Mouse (Mus musculus): ENCODE results near the gene Il19. TPM values are rescaled to one million over a fixed set of nuclear protein-coding genes. Genes with fewer than 3 reads are reported as not detected.

The Il19 gene
- polyA plus RNA-seq, 1 experiment from 2014 or later, result not detected

DNA sequence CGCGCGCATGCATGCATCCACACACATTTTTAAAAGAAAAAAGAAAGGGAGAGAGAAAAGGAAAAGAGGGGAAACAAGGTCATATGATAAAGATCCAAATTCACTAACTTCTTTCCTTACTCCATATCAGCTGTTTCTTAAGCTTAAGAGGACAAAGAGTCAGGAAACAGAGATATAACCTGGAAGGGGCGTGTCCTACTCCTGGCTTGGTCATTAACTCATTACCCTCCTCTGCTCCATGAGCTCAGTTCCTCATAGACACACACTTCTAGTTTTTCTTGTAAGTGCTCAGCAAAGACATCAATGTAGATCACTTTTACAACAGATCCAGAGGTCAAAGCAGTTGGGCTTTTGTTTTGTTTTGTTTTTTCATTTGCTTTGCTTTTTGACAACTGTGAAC, 2.7 kb downstream of the Il19 start:
- Histone ChIP-seq H3K27me3 (replicated peaks; ENCODE audit: control insufficient read depth, insufficient read depth, low read length) (no peaks in the 10 kb centered on the region), H3K4me2 (ENCODE audit: low read length) (no peak overlapping the region), H3K9ac (replicated peaks; ENCODE audit: low read depth, low read length) (no peak overlapping the region), H3K9me3 (ENCODE audit: control insufficient read depth, low read length) (no peaks in the 10 kb centered on the region), H3K4me1 (replicated peaks; ENCODE audit: control insufficient read depth, insufficient read depth, low read length) (peaks cover 4% of the 10 kb centered on the region; the same call in 1 of the 2 replicates), H3K4me3 (replicated peaks; ENCODE audit: low read length) (no peak overlapping the region), H3K36me3 (ENCODE audit: control insufficient read depth, insufficient read depth) (no peaks in the 10 kb centered on the region), H3K27ac (ENCODE audit: low read length) (no peak overlapping the region)
- ATAC-seq, result no peak
- WGBS, result 91% methylated on average over 4 of the region's 4 CpGs

DNA sequence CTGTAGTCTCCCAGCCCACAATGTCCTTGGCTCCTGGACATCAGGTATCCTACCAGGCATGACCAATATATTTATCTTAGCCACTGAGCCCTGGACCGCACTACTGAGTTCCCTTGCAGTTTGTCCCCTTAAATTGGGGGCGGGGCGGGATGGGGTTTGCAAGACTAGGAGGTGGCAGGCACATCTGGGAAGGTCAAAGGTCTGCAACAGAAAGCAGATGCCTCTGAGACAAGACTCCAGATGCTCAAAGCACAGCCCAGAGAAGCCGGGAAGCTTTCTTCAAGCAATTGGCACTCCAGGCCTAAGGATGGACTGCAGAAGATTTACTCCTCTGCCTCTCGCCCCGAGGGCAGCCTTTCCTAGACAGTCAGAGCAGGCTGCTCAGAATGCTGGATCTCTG, 3.6 kb downstream of the Il19 start:
- Histone ChIP-seq H3K27me3 (replicated peaks; ENCODE audit: control insufficient read depth, insufficient read depth, low read length) (no peaks in the 10 kb centered on the region), H3K36me3 (ENCODE audit: control insufficient read depth, insufficient read depth) (no peaks in the 10 kb centered on the region), H3K9ac (replicated peaks; ENCODE audit: low read depth, low read length) (no peak overlapping the region), H3K9me3 (ENCODE audit: control insufficient read depth, low read length) (no peaks in the 10 kb centered on the region), H3K27ac (ENCODE audit: low read length) (no peak overlapping the region), H3K4me3 (replicated peaks; ENCODE audit: low read length) (no peak overlapping the region), H3K4me2 (ENCODE audit: low read length) (no peak overlapping the region), H3K4me1 (replicated peaks; ENCODE audit: control insufficient read depth, insufficient read depth, low read length) (0 out of 2 replicates have a peak, but pooled peaks cover 4% of the 10 kb centered on the region)
- no peak for ATAC-seq
- 68% methylated on average over 6 of the region's 6 CpGs for WGBS

DNA sequence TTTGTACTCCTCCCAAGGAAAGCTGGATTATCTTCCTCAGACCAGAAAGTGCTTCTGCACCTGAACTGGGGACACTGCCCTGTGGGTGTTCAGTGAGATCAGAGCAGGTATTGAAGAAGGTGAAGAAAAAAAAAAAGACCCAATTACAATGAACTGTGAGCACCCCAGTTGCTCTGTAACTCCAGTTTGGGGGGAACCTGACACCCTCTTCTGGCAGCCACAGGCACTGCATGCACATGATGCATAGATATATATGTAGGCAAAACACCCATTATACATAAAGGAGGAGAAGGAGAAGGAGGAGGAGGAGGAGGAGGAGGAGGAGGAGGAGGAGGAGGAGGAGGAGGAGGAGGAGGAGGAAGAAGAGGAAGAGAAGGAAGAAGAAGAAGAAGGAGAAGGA, 13.4 kb downstream of the Il19 start:
- no peak for ATAC-seq
- no peaks in the 10 kb centered on the region for H3K9me3 ChIP-seq (ENCODE audit: control insufficient read depth, low read length)

DNA sequence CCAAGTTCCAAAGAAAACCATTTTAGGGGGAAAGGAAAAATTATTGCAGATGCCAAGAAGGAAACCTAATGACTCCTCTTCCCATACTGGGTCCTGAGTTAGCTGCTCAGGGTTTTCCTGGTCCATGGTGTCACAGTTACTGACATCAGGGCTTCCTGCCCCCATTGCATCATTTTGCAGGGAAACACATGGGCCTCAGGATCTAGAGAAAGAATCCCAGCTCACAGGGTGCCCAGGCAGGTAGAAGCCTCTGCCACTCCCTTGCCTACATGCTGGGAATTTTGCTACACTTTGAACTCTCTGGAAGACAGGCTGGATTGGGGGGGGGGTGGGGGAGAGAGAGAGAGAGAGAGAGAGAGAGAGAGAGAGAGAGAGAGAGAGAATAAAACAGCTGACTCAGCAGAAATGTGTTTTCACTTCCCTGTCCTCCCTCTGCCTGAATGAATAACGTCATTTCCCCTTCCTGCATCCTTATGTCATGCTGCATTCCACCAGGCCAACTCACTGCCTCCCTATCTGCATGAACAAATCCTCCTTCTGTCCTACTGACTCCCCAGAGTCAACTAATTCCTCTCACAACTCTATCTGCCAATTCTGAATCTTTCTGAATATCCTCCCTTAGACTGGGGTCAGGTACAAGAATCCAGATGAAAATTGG, 21.5 kb downstream of the Il19 start:
- WGBS, result 54% methylated on average over 1 of the region's 1 CpGs
- no peak overlapping the region for H3K4me2 ChIP-seq (ENCODE audit: low read length)
- H3K4me3 ChIP-seq (replicated peaks; ENCODE audit: low read length), result no peak overlapping the region

More for the DNA sequence above, 13.4 kb downstream of the Il19 start:
- Histone ChIP-seq H3K27ac (ENCODE audit: low read length) (no peak overlapping the region), H3K9ac (replicated peaks; ENCODE audit: low read depth, low read length) (no peak overlapping the region), H3K27me3 (replicated peaks; ENCODE audit: control insufficient read depth, insufficient read depth, low read length) (no peaks in the 10 kb centered on the region), H3K4me3 (replicated peaks; ENCODE audit: low read length) (no peak overlapping the region), H3K4me1 (replicated peaks; ENCODE audit: control insufficient read depth, insufficient read depth, low read length) (no peaks in the 10 kb centered on the region), H3K36me3 (ENCODE audit: control insufficient read depth, insufficient read depth) (no peaks in the 10 kb centered on the region), H3K4me2 (ENCODE audit: low read length) (no peak overlapping the region)

DNA sequence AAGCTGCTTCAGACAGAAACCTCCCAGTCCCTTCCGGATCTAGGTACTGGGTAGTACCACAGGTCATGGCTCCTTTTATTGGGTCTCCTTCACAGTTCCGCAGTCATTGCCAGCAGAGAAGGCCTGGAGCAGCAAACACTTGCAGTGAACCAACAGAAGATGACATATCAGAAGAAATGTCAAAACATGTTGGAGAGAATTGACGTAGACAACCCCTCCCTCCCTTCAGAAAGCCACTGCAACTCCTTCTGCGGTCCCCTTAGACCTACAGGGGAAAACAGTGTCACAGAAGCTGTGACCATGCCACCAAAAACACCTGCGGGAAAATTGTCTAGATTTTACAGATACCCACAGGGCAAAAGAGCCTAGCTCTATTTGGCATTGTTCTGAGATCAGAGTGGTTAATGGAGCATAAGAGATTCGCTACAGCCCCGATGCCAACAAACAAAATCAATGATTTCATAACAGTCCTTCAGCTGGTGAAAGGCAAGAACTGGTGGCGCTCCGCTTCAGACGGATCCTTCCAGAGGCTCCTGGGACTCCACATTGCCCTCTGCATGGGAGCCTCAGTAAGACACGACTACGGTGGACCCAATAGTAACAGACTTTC, 28.4 kb downstream of the Il19 start, which contains the start of gene Il20:
TSS of gene Il20 (minus strand) at position 51 of the 610 bp plus-strand sequence.
- WGBS, result 61% methylated on average over 12 of the region's 12 CpGs
- no peaks in the 10 kb centered on the region for H3K27me3 ChIP-seq (replicated peaks; ENCODE audit: control insufficient read depth, insufficient read depth, low read length)
- H3K4me2 ChIP-seq (ENCODE audit: low read length), result no peak within 1 kb of the TSS
- no peaks in the 10 kb centered on the region for H3K9me3 ChIP-seq (ENCODE audit: control insufficient read depth, low read length)
- H3K27ac ChIP-seq (ENCODE audit: low read length), result no peak within 1 kb of the TSS
- H3K36me3 ChIP-seq (ENCODE audit: control insufficient read depth, insufficient read depth), result no peaks in the 10 kb centered on the region
- no peak within 1 kb of the TSS for H3K9ac ChIP-seq (replicated peaks; ENCODE audit: low read depth, low read length)
- no peaks in the 10 kb centered on the region for H3K4me1 ChIP-seq (replicated peaks; ENCODE audit: control insufficient read depth, insufficient read depth, low read length)
- no peak within 1 kb of the TSS for H3K4me3 ChIP-seq (replicated peaks; ENCODE audit: low read length)
- no peak for ATAC-seq

More for the DNA sequence above, 21.5 kb downstream of the Il19 start:
- H3K9ac ChIP-seq (replicated peaks; ENCODE audit: low read depth, low read length), result no peak overlapping the region
- no peak for ATAC-seq
- no peak overlapping the region for H3K27ac ChIP-seq (ENCODE audit: low read length)
- H3K36me3 ChIP-seq (ENCODE audit: control insufficient read depth, insufficient read depth), result no peaks in the 10 kb centered on the region
- H3K27me3 ChIP-seq (replicated peaks; ENCODE audit: control insufficient read depth, insufficient read depth, low read length), result no peaks in the 10 kb centered on the region
- no peaks in the 10 kb centered on the region for H3K9me3 ChIP-seq (ENCODE audit: control insufficient read depth, low read length)
- H3K4me1 ChIP-seq (replicated peaks; ENCODE audit: control insufficient read depth, insufficient read depth, low read length), result no peaks in the 10 kb centered on the region

DNA sequence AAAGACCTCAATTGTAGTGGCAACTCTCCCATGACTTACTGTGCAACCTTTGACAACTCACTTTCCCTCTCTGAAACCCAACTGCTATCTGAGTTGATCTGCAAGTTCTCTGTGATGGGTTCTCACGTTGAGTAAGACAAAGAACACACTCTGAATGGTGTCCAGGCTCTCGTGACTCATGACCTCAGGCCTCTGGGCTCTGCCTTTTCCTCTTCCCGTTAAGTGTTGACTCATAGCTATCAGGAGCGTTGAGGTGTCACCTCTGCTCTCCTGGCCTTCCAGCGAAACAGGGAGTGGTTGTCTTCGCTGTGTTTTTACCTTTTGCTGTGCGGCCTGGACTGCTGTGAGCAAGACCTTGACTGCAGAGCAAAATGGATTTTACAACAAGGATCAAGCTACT, 37.4 kb downstream of the Il19 start:
- H3K27me3 ChIP-seq (replicated peaks; ENCODE audit: control insufficient read depth, insufficient read depth, low read length), result no peaks in the 10 kb centered on the region
- no peaks in the 10 kb centered on the region for H3K4me1 ChIP-seq (replicated peaks; ENCODE audit: control insufficient read depth, insufficient read depth, low read length)
- WGBS, result 88% methylated on average over 7 of the region's 7 CpGs
- H3K27ac ChIP-seq (ENCODE audit: low read length), result no peak overlapping the region
- no peaks in the 10 kb centered on the region for H3K9me3 ChIP-seq (ENCODE audit: control insufficient read depth, low read length)
- no peaks in the 10 kb centered on the region for H3K36me3 ChIP-seq (ENCODE audit: control insufficient read depth, insufficient read depth)
- H3K4me2 ChIP-seq (ENCODE audit: low read length), result no peak overlapping the region
- no peak overlapping the region for H3K9ac ChIP-seq (replicated peaks; ENCODE audit: low read depth, low read length)
- no peak overlapping the region for H3K4me3 ChIP-seq (replicated peaks; ENCODE audit: low read length)
- no peak for ATAC-seq

DNA sequence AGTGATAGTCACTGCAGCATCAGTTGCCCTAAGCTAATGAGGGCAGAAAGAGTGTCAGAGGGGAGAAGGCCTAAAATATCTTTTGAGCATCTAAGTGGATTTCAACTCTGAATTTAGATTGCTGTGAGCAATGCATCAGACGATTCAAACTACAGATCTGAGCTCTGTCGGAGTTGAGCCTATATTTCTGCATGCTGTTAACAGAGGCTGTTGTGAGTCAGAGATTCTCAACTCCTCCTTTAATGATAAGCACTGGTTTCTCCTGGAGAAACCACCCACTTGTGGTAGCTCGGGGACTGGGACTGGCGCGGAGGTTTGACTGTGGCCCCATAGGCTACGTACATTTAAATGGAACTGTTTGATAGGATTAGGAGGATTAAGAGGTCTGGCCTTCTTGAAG, 45.4 kb downstream of the Il19 start:
- Histone ChIP-seq H3K27ac (ENCODE audit: low read length) (no peak overlapping the region), H3K4me3 (replicated peaks; ENCODE audit: low read length) (no peak overlapping the region), H3K36me3 (ENCODE audit: control insufficient read depth, insufficient read depth) (no peaks in the 10 kb centered on the region), H3K9ac (replicated peaks; ENCODE audit: low read depth, low read length) (no peak overlapping the region), H3K9me3 (ENCODE audit: control insufficient read depth, low read length) (no peaks in the 10 kb centered on the region), H3K27me3 (replicated peaks; ENCODE audit: control insufficient read depth, insufficient read depth, low read length) (no peaks in the 10 kb centered on the region), H3K4me1 (replicated peaks; ENCODE audit: control insufficient read depth, insufficient read depth, low read length) (no peaks in the 10 kb centered on the region), H3K4me2 (ENCODE audit: low read length) (no peak overlapping the region)
- ATAC-seq, result no peak
- 22% methylated on average over 6 of the region's 6 CpGs for WGBS

DNA sequence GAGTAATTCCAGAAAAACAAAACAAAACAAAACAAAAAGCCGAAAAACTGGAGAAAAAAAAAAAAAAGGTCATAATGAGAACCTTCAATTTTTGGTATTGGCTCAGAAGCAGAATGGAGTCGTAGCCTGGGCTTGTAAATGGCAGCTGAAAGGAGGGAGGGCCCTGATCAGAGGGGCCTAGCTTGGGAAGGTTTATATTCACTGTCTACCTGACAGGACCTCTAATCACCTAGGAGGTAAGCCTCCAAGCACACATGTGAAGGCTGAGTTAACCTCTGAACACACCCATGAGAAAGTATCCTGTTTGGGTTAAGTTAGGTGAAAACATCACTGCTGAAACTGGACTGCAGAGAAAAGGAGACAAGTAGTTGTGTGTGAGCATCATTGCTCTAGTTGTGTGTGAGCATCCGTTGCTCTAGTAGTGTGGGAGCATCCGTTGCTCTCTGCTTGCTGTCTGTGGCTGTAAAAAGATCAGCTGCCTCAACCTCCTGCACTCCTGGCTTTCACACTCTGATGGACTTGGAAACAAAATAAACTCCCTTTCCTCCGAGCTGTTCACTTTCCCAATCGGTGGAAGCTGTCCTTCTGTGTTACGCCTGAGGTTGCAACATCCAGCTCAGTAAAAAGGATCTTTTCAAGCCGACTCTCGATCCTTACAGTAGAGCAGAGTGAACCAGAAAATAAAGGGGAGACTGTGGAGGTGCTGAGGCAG, 46.4 kb downstream of the Il19 start:
- 63% methylated on average over 9 of the region's 9 CpGs for WGBS
- no peaks in the 10 kb centered on the region for H3K9me3 ChIP-seq (ENCODE audit: control insufficient read depth, low read length)
- H3K4me2 ChIP-seq (ENCODE audit: low read length), result no peak overlapping the region

DNA sequence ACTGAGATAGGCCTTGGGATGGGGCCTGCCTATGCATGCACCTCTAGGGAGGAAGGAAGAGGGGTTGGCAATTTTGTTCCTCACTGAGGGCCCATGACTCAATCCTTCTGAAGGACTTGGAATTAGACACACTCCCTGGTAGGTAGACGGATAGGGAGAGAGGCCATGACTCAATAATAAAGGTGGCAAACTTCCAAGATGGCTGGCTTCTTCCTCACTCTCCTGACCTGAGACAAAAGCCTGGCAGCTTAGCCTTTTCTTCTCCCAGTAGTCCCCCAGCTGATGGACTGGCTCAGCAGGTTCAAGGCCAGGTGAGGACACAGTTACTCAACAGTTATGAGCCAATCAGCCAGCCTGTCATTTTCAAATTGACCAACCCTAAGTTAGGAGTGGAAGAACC, 47.5 kb downstream of the Il19 start:
- 50% methylated on average over 1 of the region's 1 CpGs for WGBS

More for the DNA sequence above, 46.4 kb downstream of the Il19 start:
- Histone ChIP-seq H3K27ac (ENCODE audit: low read length) (no peak overlapping the region), H3K4me1 (replicated peaks; ENCODE audit: control insufficient read depth, insufficient read depth, low read length) (no peaks in the 10 kb centered on the region), H3K36me3 (ENCODE audit: control insufficient read depth, insufficient read depth) (no peaks in the 10 kb centered on the region), H3K4me3 (replicated peaks; ENCODE audit: low read length) (no peak overlapping the region), H3K9ac (replicated peaks; ENCODE audit: low read depth, low read length) (no peak overlapping the region), H3K27me3 (replicated peaks; ENCODE audit: control insufficient read depth, insufficient read depth, low read length) (no peaks in the 10 kb centered on the region)
- ATAC-seq, result no peak

More for the DNA sequence above, 47.5 kb downstream of the Il19 start:
- no peak for ATAC-seq
- H3K4me1 ChIP-seq (replicated peaks; ENCODE audit: control insufficient read depth, insufficient read depth, low read length), result no peaks in the 10 kb centered on the region
- H3K9me3 ChIP-seq (ENCODE audit: control insufficient read depth, low read length), result no peaks in the 10 kb centered on the region
- H3K9ac ChIP-seq (replicated peaks; ENCODE audit: low read depth, low read length), result no peak overlapping the region
- H3K4me3 ChIP-seq (replicated peaks; ENCODE audit: low read length), result no peak overlapping the region
- no peaks in the 10 kb centered on the region for H3K27me3 ChIP-seq (replicated peaks; ENCODE audit: control insufficient read depth, insufficient read depth, low read length)
- no peak overlapping the region for H3K27ac ChIP-seq (ENCODE audit: low read length)
- no peak overlapping the region for H3K4me2 ChIP-seq (ENCODE audit: low read length)
- no peaks in the 10 kb centered on the region for H3K36me3 ChIP-seq (ENCODE audit: control insufficient read depth, insufficient read depth)
